Mouse (Mus musculus) brain, embryonic 14.5 days (tissue): ENCODE measurements at regions not wholly inside any gene's neighbourhood (a gene's known extent, or its start where the extent isn't known, plus 50 kb on each side); places are given as distances from the start of the nearest gene placed in this dataset.
A peak's percentile ranks its signal among the peaks of the same experiment; 100 is the strongest.

Experiments used
- DNase-seq: peaks from one replicate; pipeline ENCODE4 v3.0.0-alpha.2; 2011; ENCODE audit warnings: low read depth
- CTCF ChIP-seq: fragments of 200-500 bp; IDR thresholded peaks from 2 replicates; pipeline ENCODE4 v1.5.1; 2012; ENCODE audit warnings: inconsistent platforms, mild to moderate bottlenecking, moderate library complexity, borderline replicate concordance; ENCODE audit not compliant: insufficient read depth, insufficient read length; ENCODE audit errors: extremely low read depth
- POLR2A ChIP-seq: fragments of 200-500 bp; IDR thresholded peaks from 2 replicates; pipeline ENCODE4 v1.6.1; 2012; ENCODE audit warnings: mild to moderate bottlenecking, inconsistent platforms, borderline replicate concordance; ENCODE audit not compliant: poor library complexity, insufficient read depth, insufficient read length, severe bottlenecking; ENCODE audit errors: extremely low read depth

DNA sequence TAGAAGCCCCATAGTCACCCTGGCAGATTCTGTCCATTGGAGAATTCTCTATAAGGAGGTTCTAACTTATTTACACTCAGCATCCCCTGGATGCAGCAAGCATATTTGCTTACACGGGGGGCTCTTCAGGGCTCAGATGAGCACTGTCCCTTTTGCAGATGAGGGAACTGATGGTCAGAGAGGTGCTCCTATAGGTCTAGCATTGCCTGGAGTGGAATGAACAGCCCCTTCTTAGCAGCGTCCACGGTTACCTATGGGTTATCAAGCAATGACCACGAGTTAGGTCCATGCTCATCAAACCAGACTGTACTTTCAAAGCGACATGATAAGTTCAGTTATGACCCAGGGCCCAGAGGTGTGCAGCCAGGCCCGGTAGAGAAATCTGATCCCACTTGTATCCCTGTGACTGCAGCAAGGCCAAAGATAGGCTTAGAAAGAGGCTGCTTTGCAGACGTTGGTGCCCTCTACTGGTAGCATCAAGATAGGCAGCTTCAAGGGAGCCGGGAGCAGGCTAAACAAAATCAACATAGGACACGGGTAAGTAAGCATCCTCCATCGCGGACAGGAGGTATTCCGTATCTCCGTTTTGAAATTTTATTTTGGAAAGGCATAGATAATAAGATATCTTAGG, 290.8 kb downstream of the Drd1 start:
- TF ChIP-seq CTCF = peak; percentile 92
- no peak for TF ChIP-seq POLR2A
- peak; percentile 89 for DNase-seq

DNA sequence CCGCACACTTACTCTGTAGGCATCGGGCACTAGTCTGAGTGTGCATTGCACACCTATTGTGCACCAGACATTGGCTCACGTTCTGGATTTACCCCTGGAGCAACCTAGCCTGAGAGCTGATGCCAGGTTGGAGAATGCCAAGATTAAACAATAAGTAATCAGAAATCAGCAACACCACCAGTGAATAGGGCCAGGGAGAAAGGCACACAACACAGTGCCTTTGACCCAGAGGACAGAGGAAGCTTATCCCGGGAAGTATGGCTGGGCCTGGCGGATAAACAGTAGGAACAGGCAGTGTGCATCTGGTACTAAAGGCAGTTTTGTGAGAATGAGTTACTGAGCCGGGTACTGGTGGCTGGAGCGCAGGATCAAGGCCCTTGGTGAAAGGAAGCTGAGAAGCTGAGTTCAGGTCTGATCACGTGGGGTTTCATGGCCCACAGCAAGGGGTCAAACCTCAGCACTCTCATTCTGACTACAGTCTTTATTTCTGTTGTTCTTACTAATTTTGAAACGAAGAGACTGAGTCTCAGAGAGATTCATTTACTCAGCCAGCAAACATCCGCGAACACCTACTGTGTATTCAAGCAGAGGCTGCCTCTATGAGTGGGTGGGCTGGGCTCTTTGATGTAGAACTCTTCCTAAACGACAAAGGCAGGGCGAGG, 284.8 kb upstream of the Msx2 start:
- DNase-seq = no peak
- TF ChIP-seq POLR2A (no peak), CTCF (no peak)

DNA sequence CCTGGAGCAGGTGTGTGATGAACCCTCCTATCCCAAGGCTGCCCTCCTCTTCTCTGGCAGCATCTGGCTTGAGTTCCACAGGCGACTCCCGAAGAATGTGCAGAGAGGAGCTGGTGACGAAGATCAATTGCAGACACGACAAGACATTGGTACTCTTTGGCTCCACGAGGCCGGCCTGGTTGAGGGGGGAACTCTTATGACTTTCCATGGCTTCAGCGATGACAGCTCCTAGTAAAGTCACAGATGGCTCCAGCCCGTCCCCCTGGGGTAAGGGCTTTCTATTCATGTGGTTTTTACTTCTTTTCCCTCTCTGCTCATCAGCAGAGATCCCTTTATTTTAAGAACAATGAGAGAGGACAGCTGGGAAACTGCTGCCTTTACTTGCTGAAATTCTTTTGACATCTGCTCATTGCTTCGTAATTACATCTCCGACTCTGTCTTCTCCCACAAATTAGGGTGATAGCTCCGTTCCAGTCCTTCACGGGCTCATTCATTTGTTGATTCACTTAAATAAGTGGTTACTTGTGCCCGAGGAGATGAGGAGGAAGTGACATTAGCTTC, 284.2 kb upstream of the Msx2 start:
- TF ChIP-seq CTCF = no peak
- no peak for TF ChIP-seq POLR2A
- DNase-seq = peak; percentile 27

DNA sequence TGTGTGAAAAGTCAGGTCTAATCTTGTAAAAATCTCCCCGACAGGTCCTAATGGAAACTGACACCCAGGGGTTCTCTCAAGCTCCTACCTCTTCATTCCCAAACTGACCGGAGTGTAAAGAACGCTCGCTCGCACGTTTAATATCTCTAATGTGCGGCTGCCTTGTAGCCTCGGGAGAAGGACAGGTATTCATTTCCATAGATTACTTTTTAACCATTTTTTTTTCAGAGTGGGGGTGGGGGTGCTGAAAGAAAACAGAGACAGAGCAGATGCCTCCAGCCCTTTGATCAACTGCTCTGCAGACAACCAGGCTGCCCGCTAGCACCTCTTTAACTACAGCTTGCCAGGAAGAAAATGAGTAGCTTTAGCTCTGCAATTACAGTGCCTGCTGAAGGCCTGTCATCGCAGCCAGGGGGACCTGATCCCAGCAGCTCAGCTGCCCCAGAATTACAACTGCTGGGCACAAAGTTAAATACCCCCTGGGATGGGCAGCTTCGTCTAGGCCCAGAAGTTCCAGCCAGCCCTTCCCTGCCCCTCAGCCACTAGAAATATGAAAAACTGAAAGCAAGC, 282.3 kb upstream of the Msx2 start:
- TF ChIP-seq POLR2A = no peak
- TF ChIP-seq CTCF = no peak
- DNase-seq = peak; percentile 74

DNA sequence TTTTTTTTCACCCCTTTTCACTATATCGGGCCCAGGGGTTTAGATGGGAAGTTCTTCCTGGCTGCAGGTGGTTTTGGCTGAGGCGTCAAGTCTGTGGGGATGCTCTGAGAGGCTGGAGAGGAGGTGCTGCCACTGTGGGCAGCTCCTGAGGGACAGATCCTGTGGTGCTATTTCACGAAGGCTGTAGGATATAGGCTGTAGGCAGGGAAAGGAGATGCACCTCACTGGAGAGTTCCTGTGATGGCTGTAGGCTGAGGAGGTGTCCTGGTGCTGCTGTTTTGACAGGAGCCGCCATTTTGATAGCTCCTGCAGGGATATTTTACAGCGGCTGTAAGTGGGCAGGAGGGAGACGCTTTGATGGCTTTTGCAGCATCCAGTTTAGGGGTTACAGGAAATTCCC, 280.2 kb upstream of the Msx2 start:
- TF ChIP-seq CTCF (no peak), POLR2A (no peak)
- no peak for DNase-seq

DNA sequence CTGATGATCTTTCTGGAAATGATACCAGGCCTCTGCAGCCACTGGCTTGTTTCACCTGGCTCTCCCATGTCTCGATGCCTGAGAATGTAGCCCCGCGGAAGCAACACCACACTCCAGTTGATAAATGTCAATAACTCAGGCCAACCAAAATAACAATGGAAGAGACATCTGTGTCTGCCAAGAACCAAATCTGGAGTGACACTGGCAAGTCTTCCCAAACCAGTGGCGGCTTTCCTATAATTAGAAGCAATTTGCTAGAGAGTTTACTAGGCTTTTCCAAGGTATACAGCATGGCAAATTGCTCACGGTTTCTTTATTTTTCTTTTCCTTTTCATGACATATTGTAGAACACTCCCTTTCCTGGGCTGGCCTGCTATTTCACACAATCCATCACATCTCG, 268.1 kb upstream of the Msx2 start:
- TF ChIP-seq POLR2A (no peak), CTCF (no peak)
- DNase-seq = peak; percentile 31

DNA sequence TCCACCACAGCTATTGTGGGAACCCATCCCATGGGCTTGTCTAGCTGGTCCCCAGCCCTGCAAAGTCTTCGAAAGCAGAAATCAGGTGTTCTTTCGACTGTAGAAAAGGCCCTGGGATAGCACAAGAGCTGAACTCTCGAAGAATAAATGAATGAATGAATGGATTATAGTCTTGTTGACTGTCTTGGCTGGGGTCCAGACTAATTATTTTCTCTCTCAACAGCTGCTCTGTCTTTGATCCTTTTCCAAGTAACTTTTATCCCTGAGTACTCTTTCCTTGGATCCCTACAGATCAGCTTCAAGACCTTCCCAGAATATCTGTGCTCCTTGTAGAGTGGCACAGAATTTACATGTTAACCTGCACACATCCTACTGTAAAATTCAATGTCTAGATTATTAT, 266.3 kb upstream of the Msx2 start:
- TF ChIP-seq POLR2A (no peak), CTCF (no peak)
- DNase-seq = peak; percentile 80

DNA sequence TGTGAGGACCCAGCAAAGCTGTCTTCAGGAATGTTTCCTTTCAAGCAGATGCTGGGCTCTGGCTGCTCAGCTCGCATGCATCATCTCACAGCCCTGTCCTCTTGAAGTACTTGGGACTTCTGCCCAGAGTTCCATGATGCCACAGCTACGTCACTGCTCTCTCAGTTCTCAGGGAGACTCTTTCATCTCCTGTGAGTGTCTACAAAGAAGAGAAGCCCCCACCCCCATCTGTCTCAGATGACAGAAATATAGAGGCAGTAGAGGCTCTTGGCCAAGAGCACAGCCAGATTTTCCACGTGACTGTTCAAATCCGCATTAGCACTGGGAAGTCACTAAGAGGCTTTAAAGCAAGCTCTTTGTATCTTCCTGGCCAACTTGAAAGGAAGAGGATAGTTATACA, 262.1 kb upstream of the Msx2 start:
- DNase-seq = peak; percentile 85
- TF ChIP-seq POLR2A (no peak), CTCF (no peak)

DNA sequence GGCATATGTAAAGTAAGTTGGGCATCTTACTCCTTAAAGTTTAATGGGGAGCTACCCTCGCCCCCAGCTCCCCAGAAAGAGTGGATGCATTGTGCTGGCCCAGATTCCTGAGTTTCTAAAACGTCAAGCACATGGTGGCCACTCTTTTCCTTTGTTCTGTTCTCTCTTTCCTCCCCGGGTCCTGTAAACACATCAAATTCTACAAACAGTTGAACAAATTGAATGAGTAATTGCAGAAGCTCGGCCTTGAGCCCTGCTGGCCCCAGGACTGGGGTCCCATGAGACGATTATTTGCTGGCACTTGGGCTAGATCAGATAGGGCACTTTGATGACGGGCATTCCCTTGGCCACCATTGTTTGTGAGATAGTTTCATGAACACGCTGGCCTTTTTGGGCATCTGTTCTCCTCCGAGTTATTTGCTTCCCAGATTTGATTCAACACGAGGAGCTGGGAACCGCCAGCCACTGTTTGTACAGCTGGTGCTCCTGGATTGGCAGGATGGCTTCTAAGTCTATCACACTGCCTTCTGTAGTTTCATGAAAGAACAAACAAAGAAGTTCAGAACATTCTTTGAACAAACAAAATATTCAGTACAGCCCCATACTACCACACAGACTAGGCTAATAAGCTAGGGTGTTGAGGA, 257.5 kb upstream of the Msx2 start:
- peak; percentile 28 for DNase-seq
- TF ChIP-seq POLR2A (no peak), CTCF (no peak)

DNA sequence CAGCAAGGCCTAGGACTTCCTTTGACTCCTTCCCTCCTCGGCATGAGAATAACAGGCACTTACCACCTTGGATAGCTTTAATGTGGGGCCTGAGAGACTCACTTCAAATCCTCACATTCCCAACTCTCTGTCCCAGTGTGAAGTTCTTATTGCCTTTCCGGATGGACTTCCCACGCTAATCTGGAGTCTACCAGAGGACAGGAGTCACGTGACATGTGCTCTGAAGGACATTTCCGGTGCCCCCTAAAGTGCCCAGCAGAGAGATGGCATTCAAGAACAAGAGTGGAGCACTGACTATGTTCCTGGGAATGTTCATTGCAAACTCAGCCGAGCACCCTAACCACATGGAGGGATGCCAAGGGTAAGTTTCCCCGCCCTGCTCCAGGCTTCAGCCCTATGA, 257.0 kb upstream of the Msx2 start:
- no peak for DNase-seq
- no peak for TF ChIP-seq CTCF
- TF ChIP-seq POLR2A = no peak

DNA sequence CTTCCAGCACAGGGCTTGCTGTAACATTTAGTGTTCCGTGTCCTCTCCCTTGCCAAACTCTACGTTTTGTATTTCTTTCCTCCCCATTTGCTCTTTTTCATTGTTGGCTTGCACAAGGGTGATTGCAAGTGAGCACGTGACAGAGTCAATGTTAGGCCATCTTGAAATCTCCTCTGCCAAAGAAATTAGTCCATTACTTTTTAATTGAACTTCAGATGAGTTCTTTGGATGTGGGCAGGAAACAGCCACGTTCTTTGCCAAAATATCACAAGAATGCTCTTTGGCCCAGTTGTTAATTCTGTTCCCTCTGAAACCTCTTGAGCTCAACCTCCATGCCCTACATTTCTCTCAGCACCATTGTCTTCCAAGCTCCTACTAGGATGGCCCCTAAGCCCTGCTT, 253.2 kb upstream of the Msx2 start:
- TF ChIP-seq CTCF (no peak), POLR2A (no peak)

More for the DNA sequence above, 253.2 kb upstream of the Msx2 start:
- no peak for DNase-seq
